Mouse (Mus musculus): ENCODE results near the gene Ccdc59.
A peak's percentile ranks its signal among the peaks of the same experiment; 100 is the strongest.

The Ccdc59 gene

GRCm38 (mm10) chr10:105840928-105841888 is at the start of gene Ccdc59, which contains the start of gene Mettl25:
Ccdc59 (plus strand) TSS chr10:105841067.
Mettl25 (minus strand) TSS chr10:105841380.
- DNase-seq (ENCODE audit: low read depth): peak; percentile 91

GRCm38 (mm10) chr10:105793776-105794552 is 46.9 kb upstream of the Ccdc59 start:
- DNase-seq (ENCODE audit: low read depth): no peak

- DNase-seq (ENCODE audit: low read depth): no peak
Measured at GRCm38 (mm10) chr10:105797250-105797924, 43.5 kb upstream of the Ccdc59 start.

- no peak for DNase-seq (ENCODE audit: low read depth)
Measured at GRCm38 (mm10) chr10:105801147-105801546, 39.7 kb upstream of the Ccdc59 start.

GRCm38 (mm10) chr10:105802132-105802531 is 38.7 kb upstream of the Ccdc59 start:
- DNase-seq (ENCODE audit: low read depth): no peak

- no peak for DNase-seq (ENCODE audit: low read depth)
Measured at GRCm38 (mm10) chr10:105803461-105803860, 37.4 kb upstream of the Ccdc59 start.

- DNase-seq (ENCODE audit: low read depth): no peak
Measured at GRCm38 (mm10) chr10:105806259-105807010, 34.4 kb upstream of the Ccdc59 start.

- DNase-seq (ENCODE audit: low read depth): no peak
Measured at GRCm38 (mm10) chr10:105834627-105835228, 6.1 kb upstream of the Ccdc59 start.

- DNase-seq (ENCODE audit: low read depth): no peak
Measured at GRCm38 (mm10) chr10:105842574-105842973, 1.7 kb downstream of the Ccdc59 start.

GRCm38 (mm10) chr10:105850286-105850685 is 9.4 kb downstream of the Ccdc59 start:
- no peak for DNase-seq (ENCODE audit: low read depth)

- no peak for DNase-seq (ENCODE audit: low read depth)
Measured at GRCm38 (mm10) chr10:105851136-105851535, 10.3 kb downstream of the Ccdc59 start.

GRCm38 (mm10) chr10:105867312-105867711 is 26.4 kb downstream of the Ccdc59 start:
- DNase-seq (ENCODE audit: low read depth): no peak
